Comparison of ENCODE assay signal across 32 mouse cellular contexts in genomic region chr6:134149606-134150005, GRCm38 (mm10).
"Had no signal": no experiment of that assay in that cellular context is flagged by ENCODE, and none has a peak within 500 bp of the region (broad histone marks: within the 10 kb centered on the region; RNA-seq: fewer than 3 reads in every experiment).

No protein-coding gene starts in this region.

- DNase-seq: left cerebral cortex, postnatal 4 days; liver; liver, embryonic 13.5 days; liver, postnatal 0 days; lung, adult 18-20 months; lung, adult 2 months; lung, embryonic 14.5 days; lung, postnatal 10 days; lung, postnatal 14 days; lung, postnatal 36 days; lung, postnatal 4 days; midbrain, embryonic 14.5 days had no signal

- H3K4me2 ChIP-seq: limb, embryonic 12.5 days; limb, embryonic 13.5 days; limb, embryonic 15.5 days; liver, embryonic 11.5 days; liver, embryonic 12.5 days; liver, embryonic 13.5 days; liver, embryonic 15.5 days; lung, embryonic 14.5 days; lung, embryonic 15.5 days; midbrain, embryonic 11.5 days; midbrain, embryonic 12.5 days; midbrain, embryonic 13.5 days; midbrain, embryonic 15.5 days; neural tube, embryonic 12.5 days had no signal

- H3K9me3 ChIP-seq: limb, embryonic 10.5 days; limb, embryonic 12.5 days; limb, embryonic 13.5 days; limb, embryonic 15.5 days; liver, embryonic 12.5 days; liver, embryonic 13.5 days; liver, embryonic 15.5 days; lung, embryonic 15.5 days; megakaryocyte, embryonic 14.5 days; midbrain, embryonic 10.5 days; midbrain, embryonic 12.5 days; midbrain, embryonic 13.5 days; midbrain, embryonic 15.5 days; neural tube, embryonic 12.5 days had no signal

- H3K4me3 ChIP-seq: limb, embryonic 10.5 days; limb, embryonic 12.5 days; limb, embryonic 13.5 days; limb, embryonic 15.5 days; liver, embryonic 12.5 days; liver, embryonic 13.5 days; liver, embryonic 15.5 days; lung, embryonic 15.5 days; megakaryocyte, embryonic 14.5 days; midbrain, embryonic 10.5 days; midbrain, embryonic 12.5 days; midbrain, embryonic 13.5 days; midbrain, embryonic 15.5 days; myocyte; neural tube, embryonic 12.5 days had no signal

- H3K27ac ChIP-seq: limb, embryonic 10.5 days; limb, embryonic 12.5 days; limb, embryonic 13.5 days; limb, embryonic 15.5 days; liver, embryonic 12.5 days; liver, embryonic 13.5 days; liver, embryonic 14.5 days; liver, embryonic 15.5 days; macrophage; midbrain, embryonic 10.5 days; midbrain, embryonic 12.5 days; midbrain, embryonic 13.5 days; midbrain, embryonic 15.5 days; neural tube, embryonic 12.5 days had no signal

- H3K36me3 ChIP-seq: limb, embryonic 12.5 days; limb, embryonic 13.5 days; limb, embryonic 15.5 days; liver, embryonic 12.5 days; liver, embryonic 13.5 days; liver, embryonic 15.5 days; lung, embryonic 15.5 days; midbrain, embryonic 10.5 days; midbrain, embryonic 12.5 days; midbrain, embryonic 13.5 days; midbrain, embryonic 15.5 days; neural tube, embryonic 12.5 days had no signal

- H3K27me3 ChIP-seq: limb, embryonic 12.5 days; limb, embryonic 13.5 days; limb, embryonic 15.5 days; liver, embryonic 12.5 days; liver, embryonic 13.5 days; liver, embryonic 15.5 days; lung, embryonic 15.5 days; megakaryocyte, embryonic 14.5 days; midbrain, embryonic 12.5 days; midbrain, embryonic 13.5 days; midbrain, embryonic 15.5 days; neural tube, embryonic 12.5 days had no signal

- ATAC-seq: liver, embryonic 12.5 days; liver, postnatal 0 days; lung, postnatal 0 days; midbrain, embryonic 13.5 days; midbrain, embryonic 15.5 days; midbrain, embryonic 16.5 days had no signal

- H3K9ac ChIP-seq: limb, embryonic 12.5 days; limb, embryonic 13.5 days; limb, embryonic 15.5 days; liver, embryonic 12.5 days; liver, embryonic 13.5 days; liver, embryonic 14.5 days; liver, embryonic 15.5 days; liver, postnatal 0 days; lung, embryonic 14.5 days; lung, embryonic 15.5 days; midbrain, embryonic 12.5 days; midbrain, embryonic 13.5 days; midbrain, embryonic 15.5 days; neural tube, embryonic 12.5 days had no signal
